Mouse (Mus musculus) megakaryocyte, embryonic 14.5 days (primary cell): Measurements from ENCODE around the gene Golgb1. TPM values are rescaled to one million over a fixed set of nuclear protein-coding genes. Genes with fewer than 3 reads are reported as not detected.
"Not testable (repeated sequence)": the region's sequence is repeated elsewhere in the genome, so short reads cannot be mapped to it uniquely, and the experiment has no call there.

Experiments
- H3K27me3 ChIP-seq: replicated peaks from 2 replicates; pipeline ENCODE3; 2012; ENCODE audit warnings: inconsistent platforms
- H3K36me3 ChIP-seq: replicated peaks from 2 replicates; pipeline ENCODE3; 2012; ENCODE audit warnings: low read length, inconsistent platforms, mixed read lengths
- H3K4me1 ChIP-seq: 2 replicates; pipeline ENCODE4 v1.6.1; 2012; ENCODE audit warnings: inconsistent platforms
- H3K4me3 ChIP-seq: replicated peaks from 2 replicates; pipeline ENCODE3; 2012; ENCODE audit warnings: moderate library complexity, mild to moderate bottlenecking, inconsistent platforms
- H3K9me3 ChIP-seq: 2 replicates; pipeline ENCODE4 v1.6.1; 2012; ENCODE audit warnings: inconsistent platforms
- FLI1 ChIP-seq: IDR thresholded peaks from 2 replicates; pipeline ENCODE4 v1.6.1; 2012; ENCODE audit warnings: low read length, inconsistent platforms, mixed read lengths
- GATA1 ChIP-seq: IDR thresholded peaks from 3 replicates; pipeline ENCODE4 v1.6.1; 2012; ENCODE audit warnings: mixed read lengths, low read length, inconsistent platforms, borderline replicate concordance
- polyA plus RNA-seq: library from polyadenylated mRNA; stranded (reverse); fragments of >175 nt; gene quantifications from 2 replicates; pipeline ENCODE4 v1.2.3, GENCODE M21; 2012; ENCODE audit warnings: low replicate concordance; ENCODE audit not compliant: insufficient read depth

The Golgb1 gene
- 15.5 and 21.9 TPM in 2 replicates for polyA plus RNA-seq

DNA sequence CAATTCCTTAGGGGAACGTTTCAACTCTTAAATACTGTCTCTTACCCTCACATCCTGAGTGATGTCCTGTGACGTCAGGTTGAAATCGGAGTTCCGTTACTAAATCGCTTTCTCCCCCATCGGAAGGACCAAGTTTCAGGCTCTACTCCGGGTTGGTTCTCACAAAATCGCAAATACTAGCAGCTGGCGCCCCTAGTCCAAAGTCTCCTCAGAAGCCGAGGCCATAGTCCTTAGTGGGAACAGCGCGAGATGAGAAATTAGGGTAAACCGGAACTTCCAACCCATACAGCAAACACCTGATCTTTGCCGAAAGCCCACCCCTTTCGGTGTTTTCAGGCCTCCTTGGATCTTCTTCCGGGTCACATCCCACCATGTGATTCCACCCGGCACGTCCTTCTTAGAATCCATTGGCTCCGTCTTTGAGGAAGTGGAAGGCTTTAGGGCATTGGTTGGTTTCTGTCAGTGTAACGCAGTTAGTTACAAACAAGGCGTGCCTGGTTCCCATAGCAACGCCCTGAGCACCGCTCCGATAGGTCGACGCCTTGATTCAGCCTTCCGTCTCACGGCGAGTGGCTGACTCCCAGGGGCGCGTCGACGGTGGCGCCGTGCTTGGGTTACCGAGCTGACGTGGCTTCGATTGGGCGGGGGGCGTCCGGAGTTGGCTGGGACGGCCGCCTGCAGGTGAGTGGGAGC lies at the start of gene Golgb1, which contains the start of gene Eaf2:
Gene Golgb1, plus strand, starts transcription at position 558 of the 693 bp plus-strand sequence.
Gene Eaf2, minus strand, starts transcription at position 421 of the 693 bp plus-strand sequence.
- H3K9me3 ChIP-seq, result no peaks in the 10 kb centered on the region
- H3K4me3 ChIP-seq, result peak within 1 kb of the TSS; percentile 99
- peaks cover 17% of the 10 kb centered on the region for H3K36me3 ChIP-seq
- TF ChIP-seq FLI1 (no peak), GATA1 (no peak)
- H3K4me1 ChIP-seq, result peaks cover 41% of the 10 kb centered on the region
- no peaks in the 10 kb centered on the region for H3K27me3 ChIP-seq

GRCm38 (mm10) chr16:36827611-36828053 lies 47.3 kb upstream of the Golgb1 start:
- H3K27me3 ChIP-seq, result peaks cover 9% of the 10 kb centered on the region
- H3K4me3 ChIP-seq, result peak overlapping the region; percentile 98
- H3K9me3 ChIP-seq, result no peaks in the 10 kb centered on the region
- H3K4me1 ChIP-seq, result peaks cover 11% of the 10 kb centered on the region
- TF ChIP-seq FLI1 (no peak), GATA1 (no peak)
- no peaks in the 10 kb centered on the region for H3K36me3 ChIP-seq

GRCm38 (mm10) chr16:36828054-36828786 lies 46.7 kb upstream of the Golgb1 start, which contains the start of gene Iqcb1:
TSS of gene Iqcb1 (plus strand) at chr16:36828385.
- Histone ChIP-seq H3K36me3 (no peaks in the 10 kb centered on the region), H3K9me3 (no peaks in the 10 kb centered on the region), H3K4me3 (peak within 1 kb of the TSS; percentile 98), H3K27me3 (peaks cover 9% of the 10 kb centered on the region), H3K4me1 (peaks cover 11% of the 10 kb centered on the region)
- TF ChIP-seq GATA1 (no peak), FLI1 (no peak)

DNA sequence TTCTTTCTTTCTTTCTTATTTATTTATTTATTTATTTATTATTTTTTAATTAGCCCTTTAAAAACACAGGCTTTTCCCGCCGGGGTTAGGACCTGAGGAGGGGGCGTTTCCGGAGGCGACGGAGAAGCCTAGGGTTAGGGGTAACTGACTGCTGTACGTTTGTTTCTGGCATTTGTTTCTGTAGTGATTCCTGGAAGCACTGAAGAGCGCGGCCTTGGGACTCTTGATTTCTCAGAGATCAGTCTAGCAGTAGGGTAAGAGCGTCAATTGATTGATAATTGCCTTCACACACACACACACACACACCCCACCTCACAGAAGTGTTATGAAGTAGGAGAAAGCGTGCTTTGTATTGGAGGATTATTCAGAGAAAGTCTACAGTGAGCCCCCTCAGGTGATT lies 46.1 kb upstream of the Golgb1 start:
- Histone ChIP-seq H3K4me1 (peaks cover 11% of the 10 kb centered on the region), H3K27me3 (peaks cover 9% of the 10 kb centered on the region), H3K4me3 (peak overlapping the region; percentile 98), H3K9me3 (no peaks in the 10 kb centered on the region), H3K36me3 (no peaks in the 10 kb centered on the region)
- TF ChIP-seq FLI1, result no peak
- no peak for TF ChIP-seq GATA1

GRCm38 (mm10) chr16:36846894-36847293 lies 28.0 kb upstream of the Golgb1 start:
- peaks cover 18% of the 10 kb centered on the region for H3K36me3 ChIP-seq
- not testable (repeated sequence) for H3K27me3 ChIP-seq, H3K4me1 ChIP-seq, H3K4me3 ChIP-seq, H3K9me3 ChIP-seq

DNA sequence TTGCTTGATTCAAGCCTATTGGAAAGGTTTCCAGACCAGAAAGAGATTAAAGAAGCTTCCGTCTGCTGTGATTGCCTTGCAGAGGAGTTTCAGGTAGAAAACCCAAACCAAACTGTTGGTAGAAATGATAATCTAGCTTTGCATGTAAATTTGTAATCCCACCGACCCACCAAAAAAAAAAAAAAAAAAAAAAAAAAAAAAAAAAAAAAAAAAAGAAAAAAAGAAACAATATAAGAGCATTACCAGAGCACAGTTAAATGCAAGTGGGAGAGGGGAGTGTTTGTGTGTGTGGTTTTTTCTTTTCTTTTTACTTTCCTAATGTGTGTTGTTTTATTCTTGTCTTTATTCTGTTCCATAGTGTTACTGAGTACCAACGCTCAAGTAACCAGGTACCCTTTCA lies 23.7 kb upstream of the Golgb1 start:
- Histone ChIP-seq H3K27me3 (no peaks in the 10 kb centered on the region), H3K9me3 (no peaks in the 10 kb centered on the region), H3K36me3 (peaks cover 11% of the 10 kb centered on the region), H3K4me3 (no peak overlapping the region), H3K4me1 (no peaks in the 10 kb centered on the region)
- no peak for TF ChIP-seq FLI1
- TF ChIP-seq GATA1, result no peak

DNA sequence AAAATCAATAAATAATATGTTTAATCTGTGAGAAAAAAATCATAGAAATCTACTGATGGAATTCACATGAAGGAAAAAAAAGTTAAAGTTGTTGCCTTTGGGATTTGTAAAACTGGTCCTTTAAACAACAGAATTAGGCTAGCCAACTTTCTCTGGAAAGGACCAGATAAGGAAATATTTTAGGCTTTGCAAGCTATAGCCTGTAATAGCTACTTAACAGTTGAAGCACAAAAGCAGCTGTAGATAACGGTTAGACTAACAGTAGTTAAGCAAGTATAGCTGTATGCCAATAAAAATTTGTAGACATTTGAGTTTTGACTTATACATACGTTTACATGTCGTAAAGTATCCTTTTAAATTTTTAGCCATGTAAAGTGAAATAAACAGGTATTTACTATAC lies 11.4 kb upstream of the Golgb1 start:
- no peak for TF ChIP-seq GATA1
- no peak for TF ChIP-seq FLI1
- Histone ChIP-seq H3K4me3 (no peak overlapping the region), H3K36me3 (peaks cover 18% of the 10 kb centered on the region), H3K27me3 (no peaks in the 10 kb centered on the region), H3K4me1 (no peaks in the 10 kb centered on the region; the same call in 1 of the 2 replicates), H3K9me3 (no peaks in the 10 kb centered on the region)

GRCm38 (mm10) chr16:36869442-36869841 lies 5.5 kb upstream of the Golgb1 start:
- Histone ChIP-seq H3K4me1 (peaks cover 6% of the 10 kb centered on the region), H3K36me3 (peaks cover 29% of the 10 kb centered on the region), H3K9me3 (no peaks in the 10 kb centered on the region), H3K4me3 (no peak overlapping the region), H3K27me3 (no peaks in the 10 kb centered on the region)
- no peak for TF ChIP-seq FLI1
- TF ChIP-seq GATA1, result no peak

GRCm38 (mm10) chr16:36875276-36875851 lies 424 bp downstream of the Golgb1 start:
- H3K9me3 ChIP-seq, result no peaks in the 10 kb centered on the region
- peaks cover 45% of the 10 kb centered on the region for H3K4me1 ChIP-seq
- no peaks in the 10 kb centered on the region for H3K27me3 ChIP-seq
- peak overlapping the region; percentile 99 for H3K4me3 ChIP-seq
- TF ChIP-seq GATA1, result no peak
- TF ChIP-seq FLI1, result no peak
- H3K36me3 ChIP-seq, result peaks cover 16% of the 10 kb centered on the region

- no peak for TF ChIP-seq FLI1
- no peak for TF ChIP-seq GATA1
- Histone ChIP-seq H3K27me3 (no peaks in the 10 kb centered on the region), H3K36me3 (peaks cover 1% of the 10 kb centered on the region), H3K4me3 (no peak overlapping the region), H3K4me1 (peaks cover 48% of the 10 kb centered on the region), H3K9me3 (no peaks in the 10 kb centered on the region)
These were observed 2.4 kb downstream of the Golgb1 start for GRCm38 (mm10) chr16:36877316-36877715.
